Mouse (Mus musculus): ENCODE data around the gene Uvrag. TPM values are rescaled to one million over a fixed set of nuclear protein-coding genes. Genes with fewer than 3 reads are reported as not detected.

Gene Uvrag
- polyA plus RNA-seq, 1 experiment from 2014 or later, result 18.3 TPM

DNA sequence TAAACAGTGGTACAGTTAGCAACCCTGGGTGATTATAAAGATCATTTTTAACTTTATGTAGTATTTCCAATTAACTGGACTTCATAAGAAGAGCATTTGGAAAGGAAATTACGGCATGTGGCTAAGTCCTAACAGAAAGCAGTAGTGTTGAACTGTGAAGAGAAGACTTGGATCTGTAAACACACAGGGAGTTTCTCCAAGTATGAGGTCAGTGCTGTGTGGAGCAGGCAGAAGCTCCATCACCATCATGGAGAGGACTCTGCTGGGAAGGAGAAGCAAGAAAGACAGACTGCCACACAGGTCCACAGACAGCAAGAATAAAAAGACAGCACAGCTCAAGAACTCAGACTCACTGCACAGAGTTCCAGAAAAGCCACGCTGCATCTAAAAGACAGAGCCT lies 106.0 kb downstream of the Uvrag start:
- WGBS, result 97% methylated on average over 2 of the region's 2 CpGs
- H3K9me3 ChIP-seq (ENCODE audit: control insufficient read depth, low read length), result no peaks in the 10 kb centered on the region
- H3K9ac ChIP-seq (replicated peaks; ENCODE audit: low read depth, low read length), result no peak overlapping the region
- peaks cover 2% of the 10 kb centered on the region; the same call in 1 of the 2 replicates for H3K4me1 ChIP-seq (replicated peaks; ENCODE audit: control insufficient read depth, insufficient read depth, low read length)
- ATAC-seq, result no peak
- H3K27ac ChIP-seq (ENCODE audit: low read length), result no peak overlapping the region
- H3K27me3 ChIP-seq (replicated peaks; ENCODE audit: control insufficient read depth, insufficient read depth, low read length), result no peaks in the 10 kb centered on the region
- no peak overlapping the region for H3K4me3 ChIP-seq (replicated peaks; ENCODE audit: low read length)
- no peaks in the 10 kb centered on the region for H3K36me3 ChIP-seq (ENCODE audit: control insufficient read depth, insufficient read depth)
- H3K4me2 ChIP-seq (ENCODE audit: low read length), result no peak overlapping the region

DNA sequence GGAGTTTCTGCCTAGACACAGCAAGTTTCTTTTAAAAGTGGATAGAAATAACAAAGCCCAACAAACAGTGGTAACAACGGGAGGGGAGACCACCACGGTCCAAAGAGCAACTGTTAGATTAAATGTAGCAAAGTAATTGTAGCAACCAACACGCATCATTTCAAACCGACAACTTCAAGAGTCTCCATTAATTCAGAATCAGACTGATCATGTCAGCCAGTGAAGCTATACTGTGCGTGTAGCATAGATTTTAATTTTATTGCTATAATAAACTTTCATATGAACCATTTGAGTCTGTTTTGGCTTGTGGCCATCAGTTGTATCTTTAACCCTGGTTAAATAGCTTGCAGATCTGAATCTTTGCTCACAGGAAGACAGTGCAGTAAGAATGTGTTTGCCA lies 107.1 kb downstream of the Uvrag start:
- Histone ChIP-seq H3K9ac (replicated peaks; ENCODE audit: low read depth, low read length) (no peak overlapping the region), H3K36me3 (ENCODE audit: control insufficient read depth, insufficient read depth) (no peaks in the 10 kb centered on the region), H3K27me3 (replicated peaks; ENCODE audit: control insufficient read depth, insufficient read depth, low read length) (no peaks in the 10 kb centered on the region), H3K4me2 (ENCODE audit: low read length) (no peak overlapping the region), H3K9me3 (ENCODE audit: control insufficient read depth, low read length) (no peaks in the 10 kb centered on the region), H3K4me1 (replicated peaks; ENCODE audit: control insufficient read depth, insufficient read depth, low read length) (peaks cover 2% of the 10 kb centered on the region; the same call in 1 of the 2 replicates), H3K27ac (ENCODE audit: low read length) (no peak overlapping the region), H3K4me3 (replicated peaks; ENCODE audit: low read length) (no peak overlapping the region)
- no peak for ATAC-seq
- 85% methylated on average over 5 of the region's 5 CpGs for WGBS

DNA sequence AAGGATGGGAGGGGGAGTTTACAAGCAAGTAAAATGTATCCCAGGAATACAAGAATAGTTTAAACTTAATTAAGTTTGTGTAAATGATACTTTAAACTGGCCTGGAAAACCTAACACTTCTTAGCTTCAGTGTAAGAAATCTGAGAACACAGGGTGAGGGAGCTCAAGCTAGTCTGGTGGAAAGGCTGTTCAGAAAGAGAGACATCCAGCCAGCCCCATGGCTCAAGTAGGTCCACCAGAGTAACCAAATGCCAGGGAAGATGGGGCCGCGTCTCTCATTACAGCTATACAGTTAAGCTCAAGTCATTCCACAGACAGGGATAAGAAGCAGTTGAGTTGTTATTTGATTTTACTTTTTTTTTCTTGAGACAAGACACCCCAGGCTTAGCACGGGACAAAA lies 107.6 kb downstream of the Uvrag start:
- Histone ChIP-seq H3K27me3 (replicated peaks; ENCODE audit: control insufficient read depth, insufficient read depth, low read length) (no peaks in the 10 kb centered on the region), H3K9me3 (ENCODE audit: control insufficient read depth, low read length) (no peaks in the 10 kb centered on the region), H3K4me1 (replicated peaks; ENCODE audit: control insufficient read depth, insufficient read depth, low read length) (peaks cover 2% of the 10 kb centered on the region; the same call in 1 of the 2 replicates), H3K27ac (ENCODE audit: low read length) (no peak overlapping the region), H3K36me3 (ENCODE audit: control insufficient read depth, insufficient read depth) (no peaks in the 10 kb centered on the region), H3K4me3 (replicated peaks; ENCODE audit: low read length) (no peak overlapping the region), H3K4me2 (ENCODE audit: low read length) (no peak overlapping the region), H3K9ac (replicated peaks; ENCODE audit: low read depth, low read length) (no peak overlapping the region)
- ATAC-seq, result no peak
- WGBS, result 97% methylated on average over 3 of the region's 3 CpGs

DNA sequence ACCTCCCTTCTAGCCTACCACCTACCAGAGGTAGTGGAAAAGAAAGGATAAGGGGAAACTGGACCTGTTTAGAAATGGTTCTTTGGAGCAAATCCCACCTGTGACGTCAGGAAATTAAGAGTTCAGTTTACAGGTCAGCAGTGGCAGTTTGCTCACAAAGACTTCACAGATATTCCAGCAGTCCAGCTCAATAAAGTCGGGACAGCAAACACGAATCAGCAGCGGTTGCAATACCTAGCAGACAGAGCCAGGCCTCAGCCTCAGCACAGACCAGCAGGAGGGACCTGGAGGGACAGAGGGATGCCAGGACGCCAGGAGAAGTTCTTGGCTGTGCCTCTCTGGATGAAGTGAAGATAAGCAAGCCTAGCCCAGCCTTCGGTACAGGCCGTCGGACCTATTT lies 108.9 kb downstream of the Uvrag start:
- 95% methylated on average over 8 of the region's 8 CpGs for WGBS
- no peak for ATAC-seq
- H3K36me3 ChIP-seq (ENCODE audit: control insufficient read depth, insufficient read depth), result no peaks in the 10 kb centered on the region
- peaks cover 2% of the 10 kb centered on the region; the same call in 1 of the 2 replicates for H3K4me1 ChIP-seq (replicated peaks; ENCODE audit: control insufficient read depth, insufficient read depth, low read length)
- no peaks in the 10 kb centered on the region for H3K9me3 ChIP-seq (ENCODE audit: control insufficient read depth, low read length)
- H3K27ac ChIP-seq (ENCODE audit: low read length), result no peak overlapping the region
- no peak overlapping the region for H3K9ac ChIP-seq (replicated peaks; ENCODE audit: low read depth, low read length)
- H3K4me3 ChIP-seq (replicated peaks; ENCODE audit: low read length), result no peak overlapping the region
- no peaks in the 10 kb centered on the region for H3K27me3 ChIP-seq (replicated peaks; ENCODE audit: control insufficient read depth, insufficient read depth, low read length)
- H3K4me2 ChIP-seq (ENCODE audit: low read length), result no peak overlapping the region

DNA sequence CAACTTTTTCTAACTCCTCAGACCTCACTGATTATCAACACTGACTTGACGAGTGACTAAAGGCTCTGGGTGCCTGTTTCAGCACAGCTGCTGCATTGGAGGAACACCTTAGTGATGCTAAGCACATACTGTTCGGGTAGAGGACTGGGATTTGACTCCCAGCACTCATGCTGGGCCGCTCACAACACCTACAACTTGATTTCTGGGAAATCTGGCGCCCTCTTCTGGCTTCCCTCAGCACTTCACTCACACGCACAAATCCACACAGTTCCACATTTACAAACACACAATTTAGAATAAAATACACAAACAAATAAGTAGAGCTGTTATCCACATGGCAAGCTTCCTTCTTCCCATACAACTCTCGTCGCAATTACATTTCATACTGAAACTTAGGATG lies 112.8 kb downstream of the Uvrag start:
- H3K9ac ChIP-seq (replicated peaks; ENCODE audit: low read depth, low read length), result no peak overlapping the region
- H3K4me3 ChIP-seq (replicated peaks; ENCODE audit: low read length), result no peak overlapping the region
- no peaks in the 10 kb centered on the region for H3K9me3 ChIP-seq (ENCODE audit: control insufficient read depth, low read length)
- ATAC-seq, result no peak
- no peaks in the 10 kb centered on the region for H3K36me3 ChIP-seq (ENCODE audit: control insufficient read depth, insufficient read depth)
- WGBS, result 88% methylated on average over 7 of the region's 7 CpGs
- H3K27me3 ChIP-seq (replicated peaks; ENCODE audit: control insufficient read depth, insufficient read depth, low read length), result no peaks in the 10 kb centered on the region
- no peak overlapping the region for H3K4me2 ChIP-seq (ENCODE audit: low read length)
- H3K27ac ChIP-seq (ENCODE audit: low read length), result no peak overlapping the region
- H3K4me1 ChIP-seq (replicated peaks; ENCODE audit: control insufficient read depth, insufficient read depth, low read length), result no peaks in the 10 kb centered on the region

DNA sequence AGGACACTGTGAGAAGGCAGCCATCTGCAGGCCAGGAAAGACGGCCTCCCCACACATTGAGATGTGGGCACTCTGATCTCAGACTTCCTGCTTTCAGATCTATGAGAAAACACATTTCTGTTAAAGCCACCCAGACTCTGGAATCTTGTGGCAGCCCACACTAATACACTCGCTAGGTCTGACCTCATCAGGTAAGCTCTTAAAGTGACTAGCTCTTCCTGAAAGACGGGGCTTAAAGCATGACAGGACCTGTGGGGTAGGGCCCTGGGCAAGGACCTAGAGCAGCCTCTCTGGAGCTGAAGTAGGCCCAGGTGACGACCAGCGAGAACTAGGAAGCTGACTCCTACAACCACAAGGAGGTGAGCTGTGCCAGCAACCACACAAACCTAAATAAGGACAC lies 113.8 kb downstream of the Uvrag start:
- Histone ChIP-seq H3K27ac (ENCODE audit: low read length) (no peak overlapping the region), H3K4me1 (replicated peaks; ENCODE audit: control insufficient read depth, insufficient read depth, low read length) (no peaks in the 10 kb centered on the region), H3K36me3 (ENCODE audit: control insufficient read depth, insufficient read depth) (no peaks in the 10 kb centered on the region), H3K9ac (replicated peaks; ENCODE audit: low read depth, low read length) (no peak overlapping the region), H3K4me3 (replicated peaks; ENCODE audit: low read length) (no peak overlapping the region), H3K4me2 (ENCODE audit: low read length) (no peak overlapping the region), H3K9me3 (ENCODE audit: control insufficient read depth, low read length) (no peaks in the 10 kb centered on the region), H3K27me3 (replicated peaks; ENCODE audit: control insufficient read depth, insufficient read depth, low read length) (no peaks in the 10 kb centered on the region)
- no peak for ATAC-seq
- 88% methylated on average over 5 of the region's 5 CpGs for WGBS

DNA sequence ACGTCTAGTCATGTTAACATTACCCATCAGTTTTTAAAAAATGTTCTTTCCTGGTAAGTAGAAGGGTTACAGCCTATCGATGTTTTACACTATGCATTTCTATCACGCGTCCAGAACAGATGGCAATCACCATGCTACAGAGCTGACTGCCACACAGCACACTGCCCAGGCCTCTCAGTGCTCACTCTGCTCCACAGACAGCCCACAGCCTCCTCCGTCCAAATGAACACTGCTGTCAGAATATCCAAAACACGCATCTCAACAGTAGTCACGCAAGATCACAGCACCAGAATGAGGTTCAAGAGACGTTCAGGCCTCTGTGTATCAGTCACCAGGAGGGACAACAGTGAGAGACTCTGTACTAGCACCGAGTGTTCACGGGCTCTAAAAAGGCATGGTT lies 115.0 kb downstream of the Uvrag start:
- ATAC-seq, result no peak
- no peak overlapping the region for H3K4me2 ChIP-seq (ENCODE audit: low read length)
- WGBS, result 88% methylated on average over 10 of the region's 10 CpGs

DNA sequence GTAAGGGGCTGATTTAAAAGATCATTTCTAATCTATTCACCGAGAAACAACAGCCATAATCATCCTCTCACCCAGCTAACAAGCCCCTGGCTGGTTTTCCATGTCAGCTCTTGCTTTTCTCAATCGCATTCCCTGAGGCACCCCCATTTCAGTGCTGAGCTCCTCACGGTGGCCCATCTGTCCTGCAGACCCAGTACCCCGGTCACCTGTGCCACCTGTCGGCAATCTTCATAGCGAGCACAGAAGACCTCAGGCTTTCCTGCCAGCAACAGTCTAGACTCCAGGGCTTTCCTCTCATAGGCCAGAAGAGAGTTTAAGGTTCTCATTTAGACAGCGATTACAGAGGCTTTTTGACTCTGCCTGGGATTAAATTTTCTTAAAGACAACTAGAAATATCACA lies 115.7 kb downstream of the Uvrag start:
- H3K9me3 ChIP-seq (ENCODE audit: control insufficient read depth, low read length), result no peaks in the 10 kb centered on the region
- H3K27me3 ChIP-seq (replicated peaks; ENCODE audit: control insufficient read depth, insufficient read depth, low read length), result no peaks in the 10 kb centered on the region
- H3K9ac ChIP-seq (replicated peaks; ENCODE audit: low read depth, low read length), result no peak overlapping the region
- WGBS, result 87% methylated on average over 7 of the region's 7 CpGs
- H3K36me3 ChIP-seq (ENCODE audit: control insufficient read depth, insufficient read depth), result no peaks in the 10 kb centered on the region
- H3K4me1 ChIP-seq (replicated peaks; ENCODE audit: control insufficient read depth, insufficient read depth, low read length), result no peaks in the 10 kb centered on the region
- ATAC-seq, result no peak
- H3K4me3 ChIP-seq (replicated peaks; ENCODE audit: low read length), result no peak overlapping the region
- H3K4me2 ChIP-seq (ENCODE audit: low read length), result no peak overlapping the region
- no peak overlapping the region for H3K27ac ChIP-seq (ENCODE audit: low read length)

More for the DNA sequence above, 115.0 kb downstream of the Uvrag start:
- no peaks in the 10 kb centered on the region for H3K27me3 ChIP-seq (replicated peaks; ENCODE audit: control insufficient read depth, insufficient read depth, low read length)
- no peak overlapping the region for H3K9ac ChIP-seq (replicated peaks; ENCODE audit: low read depth, low read length)
- no peaks in the 10 kb centered on the region for H3K36me3 ChIP-seq (ENCODE audit: control insufficient read depth, insufficient read depth)
- H3K4me3 ChIP-seq (replicated peaks; ENCODE audit: low read length), result no peak overlapping the region
- no peaks in the 10 kb centered on the region for H3K9me3 ChIP-seq (ENCODE audit: control insufficient read depth, low read length)
- H3K27ac ChIP-seq (ENCODE audit: low read length), result no peak overlapping the region
- no peaks in the 10 kb centered on the region for H3K4me1 ChIP-seq (replicated peaks; ENCODE audit: control insufficient read depth, insufficient read depth, low read length)

DNA sequence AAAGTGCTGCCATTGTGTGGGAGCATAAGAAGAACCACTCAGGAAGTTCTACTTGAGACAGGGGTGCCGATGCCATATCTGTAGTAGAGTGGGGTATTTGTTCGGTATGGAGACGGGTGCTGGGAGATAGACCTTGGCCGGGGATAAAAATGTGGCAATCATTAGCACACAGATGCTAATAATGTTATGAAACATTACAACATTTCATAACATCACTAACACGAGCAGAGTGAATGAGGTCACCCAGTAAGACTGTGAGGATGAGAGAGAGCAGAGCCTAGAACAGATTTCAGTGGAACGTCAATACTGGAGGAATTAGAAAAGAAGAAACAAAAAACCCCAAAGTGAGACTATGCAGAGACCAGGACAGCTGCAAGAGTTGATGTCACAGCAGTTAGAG lies 116.2 kb downstream of the Uvrag start:
- Histone ChIP-seq H3K27ac (ENCODE audit: low read length) (no peak overlapping the region), H3K9me3 (ENCODE audit: control insufficient read depth, low read length) (no peaks in the 10 kb centered on the region), H3K36me3 (ENCODE audit: control insufficient read depth, insufficient read depth) (no peaks in the 10 kb centered on the region), H3K27me3 (replicated peaks; ENCODE audit: control insufficient read depth, insufficient read depth, low read length) (no peaks in the 10 kb centered on the region), H3K4me2 (ENCODE audit: low read length) (no peak overlapping the region), H3K9ac (replicated peaks; ENCODE audit: low read depth, low read length) (no peak overlapping the region), H3K4me3 (replicated peaks; ENCODE audit: low read length) (no peak overlapping the region), H3K4me1 (replicated peaks; ENCODE audit: control insufficient read depth, insufficient read depth, low read length) (no peaks in the 10 kb centered on the region)
- no peak for ATAC-seq
- 92% methylated on average over 6 of the region's 6 CpGs for WGBS

DNA sequence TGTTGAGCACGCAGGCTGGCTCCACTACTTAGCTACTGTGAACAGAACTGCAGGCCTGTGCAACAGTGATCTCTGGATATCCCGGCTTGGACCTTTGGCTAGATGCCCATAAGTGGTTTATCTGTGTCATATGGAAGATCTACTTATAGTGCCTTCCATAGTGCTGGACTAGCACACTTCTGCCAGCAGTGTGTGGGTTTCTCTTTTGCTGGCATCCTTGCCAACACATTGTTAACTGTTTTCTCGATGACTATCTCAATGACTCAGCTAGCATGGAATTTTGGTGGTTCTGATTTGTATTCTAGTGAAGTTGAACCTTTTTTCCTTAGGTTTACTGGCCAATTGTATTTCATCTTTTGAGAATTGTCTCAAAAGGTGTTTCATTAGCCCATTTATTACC lies 117.0 kb downstream of the Uvrag start:
- H3K9ac ChIP-seq (replicated peaks; ENCODE audit: low read depth, low read length), result no peak overlapping the region
- no peak overlapping the region for H3K4me3 ChIP-seq (replicated peaks; ENCODE audit: low read length)
- 89% methylated on average over 3 of the region's 3 CpGs for WGBS
- H3K9me3 ChIP-seq (ENCODE audit: control insufficient read depth, low read length), result no peaks in the 10 kb centered on the region
- no peak overlapping the region for H3K4me2 ChIP-seq (ENCODE audit: low read length)
- no peaks in the 10 kb centered on the region for H3K36me3 ChIP-seq (ENCODE audit: control insufficient read depth, insufficient read depth)
- H3K27ac ChIP-seq (ENCODE audit: low read length), result no peak overlapping the region
- H3K27me3 ChIP-seq (replicated peaks; ENCODE audit: control insufficient read depth, insufficient read depth, low read length), result no peaks in the 10 kb centered on the region
- no peak for ATAC-seq
- no peaks in the 10 kb centered on the region for H3K4me1 ChIP-seq (replicated peaks; ENCODE audit: control insufficient read depth, insufficient read depth, low read length)

Measured in forebrain, embryonic 16.5 days (tissue).